Mouse (Mus musculus) heart, embryonic 14.5 days (tissue): ENCODE data around the gene Zcchc3. TPM values are rescaled to one million over a fixed set of nuclear protein-coding genes. Genes with fewer than 3 reads are reported as not detected.

Experiments used
- ATAC-seq: fragments of 200-750 bp; cut with Nextera tagmentation; 2 replicates; pipeline ENCODE4 v1.8.0; 2017; ENCODE audit warnings: low read depth, moderate TSS enrichment; ENCODE audit not compliant: insufficient number of reproducible peaks, insufficient read depth, low FRiP score
- H3K27ac ChIP-seq, 2 experiments: fragments of 200-500 bp in 1 of 2; fragments of 300-500 bp in 1 of 2; sonication (generic) in 1 of 2; replicated peaks in 1 of 2; 2 replicates each; pipeline ENCODE4 v1.5.1; 2012 to 2014; ENCODE audit warnings: low read depth in 2 of 2, low read length in 2 of 2, control low read depth in 1 of 2, mild to moderate bottlenecking in 1 of 2, mixed read lengths in 1 of 2; ENCODE audit not compliant: control insufficient read depth in 1 of 2, insufficient read depth in 1 of 2
- H3K27me3 ChIP-seq: fragments of 300-500 bp; sonication (generic); 2 replicates; pipeline ENCODE4 v1.6.1; 2014; ENCODE audit warnings: mild to moderate bottlenecking, low read length, control low read depth; ENCODE audit not compliant: control insufficient read depth, insufficient read depth
- H3K36me3 ChIP-seq: fragments of 300-500 bp; sonication (generic); 2 replicates; pipeline ENCODE4 v1.6.1; 2014; ENCODE audit warnings: mild to moderate bottlenecking, control low read depth, low read length, mixed read lengths; ENCODE audit not compliant: control insufficient read depth, insufficient read depth
- H3K4me1 ChIP-seq, 2 experiments: fragments of 200-500 bp in 1 of 2; fragments of 300-500 bp in 1 of 2; sonication (generic) in 1 of 2; 2 replicates each; pipeline ENCODE4 v1.6.1; 2012 to 2014; ENCODE audit warnings: low read length in 2 of 2, control low read depth in 1 of 2, mixed read lengths in 1 of 2; ENCODE audit not compliant: control insufficient read depth in 2 of 2, insufficient read depth in 2 of 2
- H3K4me2 ChIP-seq: fragments of 300-500 bp; sonication (generic); 2 replicates; pipeline ENCODE4 v1.6.1; 2014; ENCODE audit warnings: mild to moderate bottlenecking, low read length
- H3K4me3 ChIP-seq, 2 experiments: fragments of 200-500 bp in 1 of 2; fragments of 300-500 bp in 1 of 2; sonication (generic) in 1 of 2; 2 replicates each; pipeline ENCODE4 v1.5.1; 2012 to 2014; ENCODE audit warnings: low read length in 2 of 2, mild to moderate bottlenecking in 2 of 2, control low read depth in 1 of 2, low read depth in 1 of 2, moderate library complexity in 1 of 2; ENCODE audit not compliant: control insufficient read depth in 1 of 2, insufficient read depth in 1 of 2
- H3K9ac ChIP-seq: fragments of 300-500 bp; sonication (generic); 2 replicates; pipeline ENCODE4 v1.6.1; 2014; ENCODE audit warnings: mild to moderate bottlenecking, low read length
- H3K9me3 ChIP-seq: fragments of 300-500 bp; sonication (generic); 2 replicates; pipeline ENCODE4 v1.6.1; 2016; ENCODE audit warnings: low read length, control low read depth; ENCODE audit not compliant: control insufficient read depth
- WGBS: fragments of 180-500 bp; shearing (Covaris S2); extraction: QIAGEN DNeasy Blood & Tissue Kit; methylation state at CpG from one replicate; pipeline ENCODE4 v1.1.7; 2014; 5-methylcytosine and 5-hydroxymethylcytosine counted together
- polyA plus RNA-seq: library from polyadenylated mRNA; unstranded; fragments of >200 nt; fragmentation: Nextera tagmentation; extraction: Ambion mirVana; gene quantifications from 2 replicates; pipeline ENCODE4 v1.2.1, GENCODE M21; 2014

Zcchc3 gene
- polyA plus RNA-seq, 1 experiment from 2014 or later = 36.1 TPM

DNA sequence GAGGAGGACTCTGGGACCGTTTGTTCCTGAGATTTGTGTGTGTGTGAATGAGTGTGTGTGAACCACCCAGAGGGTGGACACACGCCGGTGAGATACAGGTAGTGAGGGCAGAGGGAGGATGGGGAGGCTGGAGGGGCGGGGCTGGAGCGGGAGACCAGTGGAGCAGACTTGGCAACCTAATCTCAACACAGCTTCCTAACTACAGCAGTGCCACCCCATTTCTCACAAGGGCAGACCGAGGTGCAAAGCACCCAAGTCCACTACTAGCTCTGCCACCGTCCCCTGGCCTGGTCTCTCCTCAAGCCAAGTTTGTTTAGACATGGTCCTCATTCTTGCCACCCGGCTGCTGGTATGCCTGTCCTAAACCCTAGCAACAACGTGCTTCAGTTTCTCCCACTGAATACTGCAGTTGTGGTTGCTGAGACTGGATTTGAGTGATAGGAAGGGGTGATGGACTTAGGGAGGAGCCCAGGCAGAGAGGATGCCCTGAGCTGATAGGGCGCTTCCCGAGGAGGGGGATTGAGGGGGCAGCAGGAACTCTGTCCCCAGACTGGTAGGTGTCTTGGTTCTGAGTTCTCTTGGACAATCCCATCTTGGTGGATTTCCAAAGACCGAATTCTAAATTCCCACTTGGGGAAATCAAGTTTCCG lies 19.4 kb downstream of the Zcchc3 start:
- WGBS = 14% methylated on average over 12 of the region's 13 CpGs
- ATAC-seq = no peak
- peak overlapping the region; percentile 95 to 99 for H3K4me3 ChIP-seq
- peaks cover 17% of the 10 kb centered on the region for H3K36me3 ChIP-seq
- peak overlapping the region; percentile 97 for H3K4me2 ChIP-seq
- peaks cover 14 to 38% of the 10 kb centered on the region in 2 experiments for H3K4me1 ChIP-seq
- H3K27ac ChIP-seq = peak overlapping the region in 1 of 2 experiments; percentile 100; a peak in 3 of 4 replicates
- H3K9me3 ChIP-seq = no peaks in the 10 kb centered on the region
- H3K9ac ChIP-seq = peak overlapping the region; percentile 76
- no peaks in the 10 kb centered on the region for H3K27me3 ChIP-seq

DNA sequence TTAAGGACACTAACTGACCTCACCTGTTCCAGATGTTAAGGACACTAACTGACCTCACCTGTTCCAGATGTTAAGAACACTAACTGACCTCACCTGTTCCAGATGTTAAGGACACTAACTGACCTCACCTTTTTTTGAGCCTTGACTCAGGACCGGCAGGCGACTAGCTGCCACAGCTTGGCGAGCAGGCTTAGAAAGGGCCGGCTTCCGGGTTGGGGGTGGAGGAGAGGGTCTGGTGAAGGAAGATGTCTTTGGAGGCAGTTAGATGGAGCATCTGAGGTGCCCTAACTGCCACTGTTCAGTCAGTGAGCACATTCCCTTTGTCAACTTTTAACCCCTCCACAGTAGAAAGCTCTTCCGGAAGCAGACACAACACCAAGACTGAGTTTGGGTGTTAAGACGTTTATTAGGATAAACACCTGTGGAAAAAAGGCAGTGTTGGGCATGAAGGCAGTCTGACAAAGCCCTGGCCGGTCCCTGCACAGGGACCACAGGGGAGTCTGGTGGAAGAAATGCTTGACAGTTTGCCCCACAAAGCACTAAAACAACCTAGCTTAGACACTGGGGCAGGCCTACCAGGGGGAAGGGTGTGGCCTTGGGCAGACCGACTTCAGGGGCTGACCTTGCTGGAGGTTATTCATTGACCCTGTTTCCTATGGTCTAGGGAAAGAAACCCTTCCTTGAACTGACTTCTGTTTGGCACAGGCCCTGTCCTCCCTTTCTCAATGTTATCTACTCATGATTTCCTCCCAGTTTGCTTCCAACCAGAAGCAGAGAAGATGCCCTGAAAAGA lies 21.4 kb downstream of the Zcchc3 start:
- peak overlapping the region; percentile 97 for H3K4me2 ChIP-seq
- no peak overlapping the region; a peak in 1 of 4 replicates for H3K4me3 ChIP-seq
- H3K27me3 ChIP-seq = no peaks in the 10 kb centered on the region
- no peak for ATAC-seq
- H3K27ac ChIP-seq = peak overlapping the region; percentile 60 to 61
- H3K9me3 ChIP-seq = no peaks in the 10 kb centered on the region
- peak overlapping the region; percentile 41; the same call in 1 of the 2 replicates for H3K9ac ChIP-seq
- peaks cover 17% of the 10 kb centered on the region for H3K36me3 ChIP-seq
- H3K4me1 ChIP-seq = peaks cover 14 to 28% of the 10 kb centered on the region in 2 experiments
- 47% methylated on average over 9 of the region's 9 CpGs for WGBS

DNA sequence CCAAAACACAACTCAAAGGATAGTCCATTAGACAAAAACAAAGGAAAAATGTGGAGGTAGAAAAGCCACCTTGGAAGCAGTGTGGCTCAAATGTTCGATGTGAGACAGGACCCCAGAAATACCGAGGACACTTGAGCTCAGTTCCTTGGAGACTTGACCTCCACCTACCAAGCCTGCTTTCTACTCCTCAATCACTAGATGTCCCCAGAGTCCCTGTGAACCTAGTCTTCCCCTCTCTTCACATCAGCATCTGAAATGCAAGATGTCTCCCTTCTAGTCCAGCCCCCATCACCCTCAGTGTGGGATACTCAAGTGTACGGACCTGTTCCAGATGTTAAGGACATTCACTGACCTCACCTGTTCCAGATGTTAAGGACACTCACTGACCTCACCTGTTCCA lies 22.0 kb downstream of the Zcchc3 start:
- no peak overlapping the region for H3K27ac ChIP-seq
- H3K4me1 ChIP-seq = peaks cover 14 to 28% of the 10 kb centered on the region in 2 experiments
- no peak overlapping the region for H3K4me2 ChIP-seq
- no peaks in the 10 kb centered on the region for H3K27me3 ChIP-seq
- H3K36me3 ChIP-seq = peaks cover 17% of the 10 kb centered on the region
- H3K9me3 ChIP-seq = no peaks in the 10 kb centered on the region
- H3K9ac ChIP-seq = no peak overlapping the region
- H3K4me3 ChIP-seq = no peak overlapping the region
- no peak for ATAC-seq
- WGBS = 15% methylated on average over 3 of the region's 3 CpGs

DNA sequence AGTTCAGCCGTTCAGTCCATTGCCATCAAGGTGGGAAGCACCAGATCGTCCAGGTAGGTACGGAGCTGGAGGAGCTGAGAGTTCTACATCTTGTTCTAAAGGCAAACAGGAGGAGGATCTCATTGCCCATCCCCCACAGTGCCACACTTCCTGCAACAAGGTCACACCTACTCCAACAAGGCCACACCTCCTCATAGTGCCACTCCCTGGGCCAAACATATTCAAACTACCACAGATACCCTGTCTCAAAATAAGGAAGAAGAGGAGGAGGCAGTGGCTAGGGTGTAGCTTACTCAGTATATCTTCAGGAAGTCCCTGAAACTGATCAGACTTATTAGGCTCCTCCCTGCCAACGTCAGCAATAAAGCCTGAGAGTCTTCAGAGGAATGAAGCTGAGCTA lies 30.6 kb downstream of the Zcchc3 start:
- Histone ChIP-seq H3K9ac (no peak overlapping the region), H3K27ac (no peak overlapping the region), H3K4me3 (no peak overlapping the region), H3K4me1 (no peaks in the 10 kb centered on the region), H3K27me3 (no peaks in the 10 kb centered on the region), H3K9me3 (peaks cover 3% of the 10 kb centered on the region; the same call in 1 of the 2 replicates), H3K4me2 (no peak overlapping the region), H3K36me3 (no peaks in the 10 kb centered on the region)
- 77% methylated on average over 4 of the region's 4 CpGs for WGBS
- ATAC-seq = no peak

DNA sequence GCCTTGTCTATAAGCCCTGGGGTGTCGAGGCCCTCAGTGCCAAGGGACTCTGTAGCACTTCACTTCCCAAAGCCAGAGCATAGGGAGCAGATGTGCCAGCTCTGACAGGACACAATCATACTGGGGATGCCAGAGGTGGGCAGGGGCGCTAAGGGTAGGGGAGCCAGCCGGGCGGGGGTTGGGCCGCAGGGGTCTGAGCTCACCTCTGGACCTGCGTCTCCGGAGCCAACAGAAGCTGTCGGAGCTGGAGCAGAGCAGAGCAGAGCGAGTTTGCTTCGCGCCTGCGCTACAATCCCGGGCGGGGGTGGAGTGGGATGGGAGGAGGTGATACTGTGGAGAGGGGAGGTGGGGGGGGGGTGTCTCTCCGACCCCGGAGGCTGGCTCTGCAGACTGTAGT lies 38.5 kb downstream of the Zcchc3 start, which contains the start of gene Nrsn2:
Gene Nrsn2 (minus strand): TSS at position 294 of the 397 bp plus-strand sequence.
- Histone ChIP-seq H3K27ac (no peak within 1 kb of the TSS), H3K36me3 (no peaks in the 10 kb centered on the region), H3K9ac (peak within 1 kb of the TSS; percentile 51), H3K4me1 (peaks cover 6 to 13% of the 10 kb centered on the region in 2 experiments; a peak in 3 of 4 replicates), H3K4me3 (0 out of 4 replicates have a peak within 1 kb of the TSS, but pooled peaks have one; percentile 9), H3K4me2 (peak within 1 kb of the TSS; percentile 51), H3K9me3 (no peaks in the 10 kb centered on the region), H3K27me3 (peaks cover 11% of the 10 kb centered on the region; the same call in 1 of the 2 replicates)
- 2% methylated on average over 16 of the region's 16 CpGs for WGBS
- ATAC-seq = no peak

DNA sequence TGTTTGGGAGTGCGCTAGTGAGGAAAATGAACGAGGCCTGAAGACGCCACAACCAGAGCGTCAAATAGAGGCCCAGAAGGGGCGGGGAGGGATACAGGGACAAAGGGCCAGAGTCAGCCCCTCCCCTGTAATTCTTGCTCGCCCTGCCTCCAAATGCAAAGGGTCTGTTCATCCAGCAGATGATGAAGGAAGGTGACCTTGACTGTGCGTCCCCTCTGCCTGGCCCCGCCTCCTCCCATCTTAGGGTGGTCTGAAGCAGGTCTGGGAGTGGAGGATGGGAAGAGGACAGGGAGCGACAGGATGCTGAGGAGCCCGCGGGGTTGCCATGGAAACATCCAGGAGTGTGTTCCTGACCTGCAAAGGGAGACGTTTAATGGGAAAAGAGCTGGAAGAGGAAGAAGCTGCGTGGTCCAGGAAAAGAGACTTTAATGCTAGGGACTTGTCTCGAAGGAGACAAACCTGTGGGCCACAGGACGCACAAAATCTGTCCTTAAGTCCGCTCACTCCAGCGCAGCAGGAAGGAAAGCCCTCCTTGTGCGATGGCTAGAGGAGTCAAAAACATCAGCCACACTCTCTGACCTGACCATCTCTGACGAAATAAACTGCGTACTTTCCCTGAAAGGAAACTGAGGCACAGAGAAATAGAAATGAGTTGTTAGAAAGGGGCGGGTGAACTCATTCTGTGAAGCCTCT lies 39.0 kb downstream of the Zcchc3 start:
- Histone ChIP-seq H3K4me3 (0 out of 4 replicates have a peak overlapping the region, but pooled peaks have one; percentile 9), H3K9me3 (no peaks in the 10 kb centered on the region), H3K27me3 (peaks cover 11% of the 10 kb centered on the region; the same call in 1 of the 2 replicates), H3K27ac (no peak overlapping the region), H3K36me3 (no peaks in the 10 kb centered on the region), H3K4me1 (peaks cover 6 to 13% of the 10 kb centered on the region in 2 experiments; a peak in 3 of 4 replicates), H3K9ac (peak overlapping the region; percentile 51), H3K4me2 (peak overlapping the region; percentile 51)
- ATAC-seq = no peak
- 8% methylated on average over 21 of the region's 21 CpGs for WGBS

DNA sequence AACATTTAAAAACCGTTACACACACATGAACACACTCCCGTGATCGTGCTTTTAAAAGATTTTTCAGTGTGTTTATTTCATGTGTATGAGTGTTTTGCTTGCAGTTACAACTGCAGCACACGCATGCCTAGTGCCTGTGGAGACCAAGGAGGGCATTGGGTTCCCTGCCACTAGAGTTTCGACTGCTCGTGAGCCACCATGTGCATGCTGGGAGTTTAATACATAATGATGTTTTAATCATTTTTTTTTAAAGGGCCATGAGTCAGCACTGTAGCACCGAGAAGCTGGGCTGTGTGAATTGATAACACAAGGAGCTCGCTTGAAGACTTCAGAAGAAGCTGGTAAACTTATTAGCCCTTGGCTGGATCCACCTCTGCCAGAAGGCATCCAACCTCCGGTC lies 41.3 kb downstream of the Zcchc3 start:
- Histone ChIP-seq H3K4me3 (no peak overlapping the region), H3K27me3 (peaks cover 11% of the 10 kb centered on the region; the same call in 1 of the 2 replicates), H3K9ac (no peak overlapping the region), H3K36me3 (no peaks in the 10 kb centered on the region), H3K4me1 (peaks cover 6 to 15% of the 10 kb centered on the region in 2 experiments; a peak in 3 of 4 replicates), H3K27ac (no peak overlapping the region), H3K9me3 (no peaks in the 10 kb centered on the region), H3K4me2 (no peak overlapping the region)
- 76% methylated on average over 9 of the region's 9 CpGs for WGBS
- no peak for ATAC-seq
